Mouse (Mus musculus) intestine, embryonic 14.5 days (tissue): ENCODE data around the gene Hdac9. TPM values are rescaled to one million over a fixed set of nuclear protein-coding genes. Genes with fewer than 3 reads are reported as not detected.

Experiments
- ATAC-seq: fragments of 200-750 bp; cut with Nextera tagmentation; replicated peaks from 2 replicates; pipeline ENCODE4 v1.8.0; 2017; ENCODE audit warnings: low read depth, moderate number of reproducible peaks, moderate TSS enrichment, moderate library complexity; ENCODE audit not compliant: low FRiP score, low TSS enrichment
- DNase-seq: peaks from one replicate; pipeline ENCODE4 v3.0.0-alpha.2; 2018; ENCODE audit warnings: low spot score
- H3K27ac ChIP-seq: fragments of 300-500 bp; sonication (generic); 2 replicates; pipeline ENCODE4 v1.5.1; 2014; ENCODE audit warnings: low read depth, mild to moderate bottlenecking, control low read depth
- H3K27me3 ChIP-seq: fragments of 300-500 bp; sonication (generic); replicated peaks from 2 replicates; pipeline ENCODE4 v1.6.1; 2014; ENCODE audit warnings: low read length, control low read depth; ENCODE audit not compliant: control insufficient read depth, insufficient read depth
- H3K36me3 ChIP-seq: fragments of 300-500 bp; sonication (generic); 2 replicates; pipeline ENCODE4 v1.6.1; 2014; ENCODE audit warnings: low read length, control low read depth; ENCODE audit not compliant: control insufficient read depth, insufficient read depth
- H3K4me1 ChIP-seq: fragments of 300-500 bp; sonication (generic); replicated peaks from 2 replicates; pipeline ENCODE4 v1.6.1; 2014; ENCODE audit warnings: low read length, control low read depth, mixed read lengths; ENCODE audit not compliant: control insufficient read depth, insufficient read depth
- H3K4me2 ChIP-seq: fragments of 300-500 bp; sonication (generic); 2 replicates; pipeline ENCODE4 v1.6.1; 2014; ENCODE audit warnings: low read length
- H3K4me3 ChIP-seq: fragments of 300-500 bp; sonication (generic); 2 replicates; pipeline ENCODE4 v1.5.1; 2014; ENCODE audit warnings: low read depth, low read length, control low read depth, mixed read lengths
- H3K9ac ChIP-seq: fragments of 300-500 bp; sonication (generic); 2 replicates; pipeline ENCODE4 v1.6.1; 2014; ENCODE audit warnings: mild to moderate bottlenecking, low read length
- H3K9me3 ChIP-seq: fragments of 300-500 bp; sonication (generic); 2 replicates; pipeline ENCODE4 v1.6.1; 2016; ENCODE audit warnings: low read length, control low read depth; ENCODE audit not compliant: control insufficient read depth
- WGBS: fragments of 180-500 bp; shearing (Covaris S2); extraction: QIAGEN DNeasy Blood & Tissue Kit; methylation state at CpG from one replicate; pipeline ENCODE4 v1.1.7; 2014; 5-methylcytosine and 5-hydroxymethylcytosine counted together
- polyA plus RNA-seq: library from polyadenylated mRNA; unstranded; fragments of >200 nt; fragmentation: Nextera tagmentation; extraction: Ambion mirVana; gene quantifications from 2 replicates; pipeline ENCODE4 v1.2.1, GENCODE M21; 2014

Gene Hdac9
- polyA plus RNA-seq, 1 experiment from 2014 or later: 4.7 TPM

DNA sequence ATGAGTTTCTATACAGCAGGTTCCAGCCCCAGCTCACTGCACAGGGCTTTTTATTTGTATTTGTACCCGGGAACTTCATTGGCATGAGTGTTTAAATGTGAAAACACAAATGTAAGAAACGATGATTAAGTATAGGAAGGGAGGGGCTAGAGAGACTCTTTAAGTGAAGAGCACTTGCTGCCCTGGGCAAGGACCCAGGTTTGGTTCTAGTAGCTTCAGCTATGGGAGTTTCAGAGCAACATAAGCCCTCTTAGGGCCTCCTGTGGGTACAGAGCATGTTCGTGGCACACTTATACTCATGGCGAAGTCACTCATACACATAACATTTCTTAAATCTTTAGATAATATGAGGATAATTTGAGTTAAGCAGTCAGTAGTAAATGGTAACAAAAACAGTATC lies 243.4 kb downstream of the Hdac9 start:
- 87% methylated on average over 4 of the region's 4 CpGs for WGBS

DNA sequence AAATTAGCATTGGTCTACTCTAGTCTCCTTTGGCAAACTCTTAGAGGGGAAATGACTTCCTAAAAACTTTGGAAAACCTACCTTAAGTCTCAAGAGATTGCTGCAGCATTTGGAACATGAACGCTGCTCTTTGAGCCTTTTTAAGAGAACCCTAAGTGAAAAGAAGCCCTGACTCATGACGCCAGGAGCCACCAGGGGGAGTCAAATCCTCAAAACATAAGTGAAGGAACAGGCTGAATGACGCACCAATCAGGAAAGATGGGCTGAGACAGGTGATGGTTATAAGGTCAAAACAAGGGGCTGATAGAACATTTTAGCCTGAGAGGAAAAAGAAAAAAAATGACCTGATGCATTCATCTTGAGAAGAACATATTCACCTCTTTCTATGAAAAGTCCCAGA lies 252.1 kb downstream of the Hdac9 start:
- Histone ChIP-seq H3K4me2 (no peak overlapping the region), H3K27ac (no peak overlapping the region), H3K9ac (no peak overlapping the region), H3K4me3 (no peak overlapping the region), H3K4me1 (no peaks in the 10 kb centered on the region), H3K27me3 (no peaks in the 10 kb centered on the region), H3K36me3 (no peaks in the 10 kb centered on the region), H3K9me3 (no peaks in the 10 kb centered on the region)
- DNase-seq (peak; percentile 80), ATAC-seq (no peak)
- WGBS: 4% methylated on average over 3 of the region's 3 CpGs

More for the DNA sequence above, 243.4 kb downstream of the Hdac9 start:
- Histone ChIP-seq H3K4me1 (no peaks in the 10 kb centered on the region), H3K9ac (no peak overlapping the region), H3K27me3 (no peaks in the 10 kb centered on the region), H3K9me3 (no peaks in the 10 kb centered on the region), H3K27ac (no peak overlapping the region), H3K4me3 (no peak overlapping the region), H3K4me2 (no peak overlapping the region), H3K36me3 (no peaks in the 10 kb centered on the region)
- DNase-seq: no peak
- ATAC-seq: no peak

DNA sequence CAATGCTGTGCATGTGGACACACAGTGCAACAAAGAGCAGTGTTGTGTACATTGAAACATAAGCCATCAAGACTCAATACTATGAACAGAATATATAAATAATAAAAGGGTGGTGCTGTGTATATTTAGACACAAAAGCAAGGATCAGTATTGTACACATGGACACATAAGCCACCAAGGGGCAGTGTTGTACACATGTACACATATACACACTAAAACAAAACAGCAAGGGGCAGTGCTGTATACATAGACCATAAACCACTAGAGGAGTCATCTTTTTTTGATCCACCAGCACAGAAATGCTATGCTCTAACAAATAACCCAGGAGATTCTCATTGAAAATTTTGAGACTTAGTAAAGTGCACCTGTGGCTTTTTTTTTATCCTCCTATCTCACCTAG lies 255.5 kb downstream of the Hdac9 start:
- Histone ChIP-seq H3K4me3 (no peak overlapping the region), H3K9me3 (no peaks in the 10 kb centered on the region), H3K27me3 (no peaks in the 10 kb centered on the region), H3K36me3 (no peaks in the 10 kb centered on the region), H3K27ac (no peak overlapping the region), H3K9ac (no peak overlapping the region), H3K4me2 (no peak overlapping the region), H3K4me1 (no peaks in the 10 kb centered on the region)
- DNase-seq (no peak), ATAC-seq (no peak)

DNA sequence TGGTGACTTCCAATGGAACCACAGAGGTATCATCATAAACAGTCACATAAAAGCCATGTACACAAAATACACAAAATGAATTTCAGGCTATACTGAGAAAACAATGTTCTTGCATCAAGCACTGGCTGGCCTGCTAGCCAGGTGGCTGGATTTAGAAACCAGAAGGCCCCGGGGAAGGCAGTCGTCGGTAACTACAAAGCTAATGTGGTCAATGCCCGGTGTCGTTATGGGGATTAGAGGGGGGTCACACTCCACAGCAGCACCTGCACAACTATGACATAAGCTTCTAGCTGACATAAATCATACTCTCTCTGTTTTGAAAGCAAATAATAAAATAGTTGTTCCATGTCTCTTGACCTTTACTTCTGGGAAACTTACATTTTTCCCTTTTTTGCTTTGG lies 256.9 kb downstream of the Hdac9 start:
- Histone ChIP-seq H3K27ac (no peak overlapping the region), H3K36me3 (no peaks in the 10 kb centered on the region), H3K4me1 (no peaks in the 10 kb centered on the region), H3K27me3 (no peaks in the 10 kb centered on the region), H3K9me3 (no peaks in the 10 kb centered on the region), H3K4me3 (no peak overlapping the region), H3K4me2 (no peak overlapping the region), H3K9ac (no peak overlapping the region)
- WGBS: 56% methylated on average over 5 of the region's 5 CpGs
- DNase-seq (no peak), ATAC-seq (no peak)

DNA sequence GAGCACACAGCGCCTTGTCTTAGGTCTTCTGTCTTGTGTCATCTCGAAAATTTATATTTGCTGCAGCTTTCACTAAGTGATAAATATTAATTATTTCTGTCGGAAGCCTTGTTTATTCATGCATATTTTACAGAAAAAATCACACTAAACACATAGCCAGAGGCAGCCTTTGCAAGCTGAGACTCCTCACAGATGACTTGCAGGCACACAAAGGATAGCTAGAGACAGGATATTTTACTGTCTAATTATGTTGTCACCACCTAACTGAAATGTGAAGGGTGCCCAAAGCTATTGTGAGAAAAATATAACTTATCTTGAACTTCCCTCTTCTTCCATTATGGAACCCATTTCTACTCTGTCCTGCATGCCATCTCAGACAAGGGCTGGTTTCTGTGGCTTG lies 258.3 kb downstream of the Hdac9 start:
- DNase-seq (no peak), ATAC-seq (no peak)
- Histone ChIP-seq H3K4me1 (no peaks in the 10 kb centered on the region), H3K4me2 (no peak overlapping the region), H3K27ac (no peak overlapping the region), H3K9me3 (no peaks in the 10 kb centered on the region), H3K36me3 (no peaks in the 10 kb centered on the region), H3K27me3 (no peaks in the 10 kb centered on the region), H3K9ac (no peak overlapping the region), H3K4me3 (no peak overlapping the region)
- 37% methylated on average over 3 of the region's 3 CpGs for WGBS

DNA sequence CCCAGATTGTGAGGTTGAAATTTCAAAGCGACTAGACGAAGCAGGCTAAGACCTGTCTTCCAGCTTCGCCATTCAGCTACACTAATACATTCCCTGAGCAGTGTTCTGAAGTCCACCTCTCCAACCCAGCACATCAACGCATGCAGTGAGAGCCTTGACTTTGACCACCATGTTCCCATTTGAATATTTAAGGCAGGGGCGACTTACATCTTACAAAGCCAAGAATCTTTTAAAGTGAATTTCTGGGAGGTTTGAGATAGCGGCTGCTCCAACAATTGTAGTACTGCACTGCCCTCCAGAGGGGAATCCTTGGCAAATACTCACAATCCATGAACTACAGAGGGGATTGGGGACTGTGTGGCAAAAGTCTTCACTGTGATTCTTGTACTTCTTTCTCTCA lies 258.8 kb downstream of the Hdac9 start:
- WGBS: 39% methylated on average over 6 of the region's 6 CpGs
- Histone ChIP-seq H3K27me3 (no peaks in the 10 kb centered on the region), H3K36me3 (no peaks in the 10 kb centered on the region), H3K4me2 (peak overlapping the region; percentile 22), H3K27ac (no peak overlapping the region), H3K4me3 (no peak overlapping the region), H3K4me1 (no peaks in the 10 kb centered on the region), H3K9ac (no peak overlapping the region), H3K9me3 (no peaks in the 10 kb centered on the region)
- ATAC-seq (0 out of 2 replicates have a peak, but pooled peaks have one; percentile 50), DNase-seq (peak; percentile 64)

DNA sequence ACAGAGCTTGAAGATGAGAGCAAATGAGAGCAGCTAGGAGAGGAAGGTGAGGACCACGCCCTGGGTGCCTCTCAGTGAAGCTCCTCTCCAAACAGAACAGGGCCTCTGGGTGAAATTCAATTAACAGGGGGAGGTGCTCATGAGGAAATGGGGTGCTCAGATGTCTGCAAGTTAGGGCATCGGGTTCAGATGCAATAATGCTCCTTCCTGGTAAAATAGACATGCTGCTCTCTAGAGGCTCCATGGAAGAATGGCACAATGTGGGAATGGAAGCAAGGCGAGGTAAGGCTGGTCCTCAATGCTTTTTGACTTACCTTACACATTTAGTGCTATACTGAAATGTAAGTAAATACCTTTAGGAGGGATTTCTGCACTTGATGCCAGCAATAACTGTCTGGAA lies 263.3 kb downstream of the Hdac9 start:
- ATAC-seq: no peak
- no peaks in the 10 kb centered on the region for H3K9me3 ChIP-seq
- WGBS: 31% methylated on average over 3 of the region's 3 CpGs

DNA sequence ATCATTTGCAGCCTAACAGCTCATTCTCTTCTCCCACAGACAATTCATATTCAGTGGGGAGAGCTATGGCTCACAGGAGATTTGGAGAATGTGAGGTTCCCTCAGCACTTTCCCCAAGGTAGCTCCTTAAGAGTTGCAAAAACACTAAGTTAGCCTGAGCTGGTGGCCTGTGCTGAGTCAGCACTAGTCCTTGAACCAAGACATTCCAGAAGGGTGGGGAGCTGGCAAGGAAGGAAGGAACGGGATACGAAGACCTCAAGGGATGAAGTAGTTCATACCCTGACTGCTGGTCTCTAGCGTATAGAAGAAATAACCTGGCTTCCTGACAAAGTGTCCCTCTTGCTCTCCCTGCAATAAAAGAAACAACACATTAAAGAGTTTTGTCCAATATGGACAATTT lies 268.1 kb downstream of the Hdac9 start:
- H3K4me1 ChIP-seq: no peaks in the 10 kb centered on the region
- no peak for ATAC-seq
- no peak overlapping the region for H3K4me3 ChIP-seq
- no peak overlapping the region for H3K27ac ChIP-seq
- WGBS: 67% methylated on average over 3 of the region's 3 CpGs
- no peak overlapping the region for H3K9ac ChIP-seq
- H3K36me3 ChIP-seq: no peaks in the 10 kb centered on the region
- DNase-seq: no peak
- no peaks in the 10 kb centered on the region for H3K9me3 ChIP-seq
- no peaks in the 10 kb centered on the region for H3K27me3 ChIP-seq
- no peak overlapping the region for H3K4me2 ChIP-seq

More for the DNA sequence above, 263.3 kb downstream of the Hdac9 start:
- no peaks in the 10 kb centered on the region for H3K4me1 ChIP-seq
- no peaks in the 10 kb centered on the region for H3K27me3 ChIP-seq
- no peaks in the 10 kb centered on the region for H3K36me3 ChIP-seq
- H3K27ac ChIP-seq: no peak overlapping the region
- no peak for DNase-seq
- H3K9ac ChIP-seq: no peak overlapping the region
- no peak overlapping the region for H3K4me3 ChIP-seq
- H3K4me2 ChIP-seq: no peak overlapping the region

DNA sequence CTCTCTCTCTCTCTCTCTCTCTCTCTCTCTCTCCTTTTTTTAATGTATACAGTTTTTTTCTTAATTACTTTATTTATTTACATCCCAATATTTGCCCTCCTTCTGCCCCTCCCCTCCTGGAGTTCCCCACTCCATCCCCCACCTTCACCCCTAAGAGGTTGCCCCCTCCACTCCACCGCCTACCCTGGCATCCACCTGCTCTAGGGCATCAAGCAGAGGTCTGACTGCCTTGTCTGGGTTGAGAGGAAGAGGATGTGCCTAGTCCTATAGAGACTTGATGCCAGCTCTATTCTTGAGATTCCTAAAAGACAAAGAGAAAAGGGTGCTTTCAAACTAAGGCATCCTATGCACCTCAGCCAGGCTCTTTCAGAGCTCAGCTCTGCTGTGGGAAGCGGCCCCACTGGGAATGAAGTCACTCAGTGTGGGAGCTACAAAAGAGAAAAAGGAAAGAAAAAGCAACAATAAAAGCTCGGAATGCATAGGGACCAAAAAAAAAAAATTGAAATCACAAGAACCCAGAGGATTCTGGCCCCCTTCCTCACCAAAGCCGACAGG lies 275.1 kb downstream of the Hdac9 start:
- no peak overlapping the region for H3K27ac ChIP-seq

More for the DNA sequence above, 275.1 kb downstream of the Hdac9 start:
- H3K36me3 ChIP-seq: no peaks in the 10 kb centered on the region
- no peak overlapping the region for H3K4me3 ChIP-seq
- H3K4me2 ChIP-seq: no peak overlapping the region
- no peaks in the 10 kb centered on the region for H3K9me3 ChIP-seq
- 84% methylated on average over 4 of the region's 4 CpGs for WGBS
- DNase-seq: no peak
- H3K4me1 ChIP-seq: no peaks in the 10 kb centered on the region
- no peaks in the 10 kb centered on the region for H3K27me3 ChIP-seq
- no peak for ATAC-seq
- no peak overlapping the region for H3K9ac ChIP-seq
